Mouse (Mus musculus) liver, postnatal 0 days (tissue): ENCODE data around the gene Aif1l.

Experiments
- CTCF ChIP-seq: sonication (generic); IDR thresholded peaks from 2 replicates; pipeline ENCODE4 v1.5.1; 2016; ENCODE audit warnings: antibody characterized with exemption, low read depth
- EP300 ChIP-seq: IDR thresholded peaks from 2 replicates; pipeline ENCODE4 v1.6.1; 2016; ENCODE audit warnings: antibody characterized with exemption, low read depth, mild to moderate bottlenecking

GRCm38 (mm10) chr2:31929664-31930063, 20.3 kb upstream of the Aif1l start:
- no peak for TF ChIP-seq CTCF
- no peak for TF ChIP-seq EP300
